Mouse (Mus musculus) skeletal muscle tissue, adult 2 months (tissue): ENCODE measurements around the gene Lrrc8a.

ENCODE experiments used
- DNase-seq: peaks from one replicate; pipeline ENCODE4 v3.0.0-alpha.2; 2012; ENCODE audit warnings: low read depth, low spot score

Gene Lrrc8a

DNA sequence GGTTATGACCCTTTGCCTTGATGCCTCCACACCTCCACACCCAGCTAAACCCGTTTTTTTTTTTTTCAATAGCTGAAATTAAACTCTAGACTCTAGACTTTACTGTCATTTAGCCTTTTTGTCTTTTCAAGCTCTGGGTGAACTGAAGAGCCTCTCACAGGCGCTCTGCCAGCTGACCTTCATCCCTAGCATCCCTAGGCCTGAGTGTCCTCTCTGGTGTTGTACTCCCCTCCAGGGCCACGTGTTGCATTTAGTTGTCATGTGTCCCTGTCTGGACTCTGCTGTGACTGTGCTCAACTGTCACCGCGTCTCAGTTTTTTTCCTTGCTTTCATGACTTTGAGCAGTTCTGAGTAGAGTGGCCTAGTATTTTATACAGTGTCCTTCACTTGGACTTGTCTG, 62.5 kb downstream of the Lrrc8a start:
- DNase-seq = no peak

- DNase-seq = no peak
Observed at GRCm38 (mm10) chr2:30306087-30306486, 68.6 kb downstream of the Lrrc8a start.

DNA sequence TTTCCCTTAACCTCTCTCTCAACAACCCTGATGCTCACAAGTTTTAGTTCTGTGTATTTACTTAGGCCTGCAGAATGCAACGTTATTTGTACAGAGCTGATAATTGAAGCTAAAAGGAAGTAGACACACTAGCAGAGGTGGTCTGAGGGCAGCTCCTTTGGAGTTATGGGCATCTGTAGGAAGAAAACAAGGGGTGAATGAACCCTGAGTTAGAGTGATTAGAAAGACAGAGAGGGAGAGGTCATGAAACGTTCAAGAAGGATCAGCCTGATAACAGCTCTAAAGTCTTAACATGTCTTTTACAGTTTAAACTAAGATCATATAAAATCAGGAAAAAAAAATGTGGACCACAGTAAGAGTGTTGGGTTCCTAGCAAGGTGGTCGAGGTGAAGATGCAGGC, 71.8 kb downstream of the Lrrc8a start:
- DNase-seq = no peak

GRCm38 (mm10) chr2:30311481-30311880, 74.0 kb downstream of the Lrrc8a start:
- no peak for DNase-seq
